Mouse (Mus musculus) MEL (cell line): Measurements from ENCODE around the gene Borcs5. TPM values are rescaled to one million over a fixed set of nuclear protein-coding genes. Genes with fewer than 3 reads are reported as not detected.

Source experiments
- DNase-seq: peaks from one replicate; pipeline ENCODE4 v3.0.0; 2011; ENCODE audit warnings: low read depth, low spot score
- H3K27ac ChIP-seq: 2 replicates; pipeline ENCODE4 v1.5.1; 2012; ENCODE audit warnings: low read depth, mild to moderate bottlenecking, control low read depth, low read length, moderate library complexity; ENCODE audit not compliant: control insufficient read depth
- H3K27me3 ChIP-seq, 2 experiments: fragments of 150-350 bp in 1 of 2; sonication (generic) in 1 of 2; 2 replicates each; pipeline ENCODE4 v1.6.1; 2012; ENCODE audit warnings: low read length in 2 of 2, mild to moderate bottlenecking in 2 of 2, improper control_type of control experiment in 1 of 2, moderate library complexity in 1 of 2; ENCODE audit not compliant: insufficient read depth in 2 of 2, control insufficient read depth in 1 of 2
- H3K36me3 ChIP-seq, 2 experiments: 2 replicates each; pipeline ENCODE4 v1.6.1; 2012 to 2014; ENCODE audit warnings: low read length in 2 of 2, improper control_type of control experiment in 1 of 2, inconsistent platforms in 1 of 2, mild to moderate bottlenecking in 1 of 2; ENCODE audit not compliant: insufficient read depth in 2 of 2, control insufficient read depth in 1 of 2
- H3K4me1 ChIP-seq, 2 experiments: fragments of 150-350 bp in 1 of 2; sonication (generic) in 1 of 2; 2 replicates each; pipeline ENCODE4 v1.6.1; 2012; ENCODE audit warnings: low read length in 2 of 2, improper control_type of control experiment in 1 of 2, mild to moderate bottlenecking in 1 of 2; ENCODE audit not compliant: insufficient read depth in 2 of 2, control insufficient read depth in 1 of 2
- H3K4me3 ChIP-seq, 2 experiments: fragments of 150-350 bp in 1 of 2; sonication (generic) in 1 of 2; 2 replicates each; pipeline ENCODE4 v1.5.1; 2012; ENCODE audit warnings: low read depth in 2 of 2, low read length in 2 of 2, mild to moderate bottlenecking in 2 of 2, moderate library complexity in 2 of 2, control low read depth in 1 of 2, improper control_type of control experiment in 1 of 2; ENCODE audit not compliant: control insufficient read depth in 1 of 2, insufficient read depth in 1 of 2
- H3K79me2 ChIP-seq: 2 replicates; pipeline ENCODE4 v1.6.1; 2012; ENCODE audit warnings: mild to moderate bottlenecking, low read length, moderate library complexity; ENCODE audit not compliant: control insufficient read depth, poor library complexity, insufficient read depth
- H3K9ac ChIP-seq: 2 replicates; pipeline ENCODE4 v1.6.1; 2012; ENCODE audit warnings: low read depth, mild to moderate bottlenecking, control low read depth, low read length, moderate library complexity; ENCODE audit not compliant: control insufficient read depth, poor library complexity, severe bottlenecking
- H3K9me3 ChIP-seq: fragments of 150-350 bp; sonication (generic); replicated peaks from 2 replicates; pipeline ENCODE4 v1.6.1; 2012; ENCODE audit warnings: mild to moderate bottlenecking, low read length, improper control_type of control experiment, moderate library complexity; ENCODE audit not compliant: insufficient read depth
- BHLHE40 ChIP-seq: IDR thresholded peaks from 2 replicates; pipeline ENCODE4 v1.6.1; 2012; ENCODE audit warnings: low read depth, mild to moderate bottlenecking, inconsistent platforms, low read length, improper control_type of control experiment, borderline replicate concordance
- CHD1 ChIP-seq: IDR thresholded peaks from 2 replicates; pipeline ENCODE4 v1.6.1; 2012; ENCODE audit warnings: low read depth, mild to moderate bottlenecking, inconsistent platforms, low read length, improper control_type of control experiment
- CHD2 ChIP-seq: IDR thresholded peaks from 2 replicates; pipeline ENCODE4 v1.6.1; 2011; ENCODE audit warnings: low read length, improper control_type of control experiment
- EP300 ChIP-seq, 2 experiments: IDR thresholded peaks; 2 replicates each; pipeline ENCODE4 v1.6.1; 2011; ENCODE audit warnings: improper control_type of control experiment in 2 of 2, low read length in 2 of 2, low read depth in 1 of 2, mild to moderate bottlenecking in 1 of 2
- ETS1 ChIP-seq: IDR thresholded peaks from 2 replicates; pipeline ENCODE4 v1.6.1; 2012; ENCODE audit warnings: low read depth, mild to moderate bottlenecking, inconsistent platforms, low read length, improper control_type of control experiment, moderate library complexity
- HCFC1 ChIP-seq: IDR thresholded peaks from 2 replicates; pipeline ENCODE4 v1.6.1; 2012; ENCODE audit warnings: low read depth, mild to moderate bottlenecking, inconsistent platforms, low read length, improper control_type of control experiment, moderate library complexity
- JUND ChIP-seq: IDR thresholded peaks from 2 replicates; pipeline ENCODE4 v1.6.1; 2011; ENCODE audit warnings: low read depth, mild to moderate bottlenecking, improper control_type of control experiment, low read length
- KAT2A ChIP-seq: conservative IDR thresholded peaks from 2 replicates; pipeline ENCODE4 v1.6.1; 2012; ENCODE audit warnings: low read depth, low read length, improper control_type of control experiment, inconsistent platforms
- MAZ ChIP-seq: IDR thresholded peaks from 2 replicates; pipeline ENCODE4 v1.6.1; 2012; ENCODE audit warnings: low read depth, mild to moderate bottlenecking, inconsistent platforms, low read length, improper control_type of control experiment
- MXI1 ChIP-seq: IDR thresholded peaks from 2 replicates; pipeline ENCODE4 v1.6.1; 2011; ENCODE audit warnings: mild to moderate bottlenecking, low read depth, low read length, improper control_type of control experiment
- NELFE ChIP-seq: IDR thresholded peaks from 2 replicates; pipeline ENCODE4 v1.6.1; 2011; ENCODE audit warnings: low read depth, low read length, improper control_type of control experiment
- NRF1 ChIP-seq: IDR thresholded peaks from 2 replicates; pipeline ENCODE4 v1.6.1; 2014; ENCODE audit warnings: low read depth, mild to moderate bottlenecking, inconsistent platforms, low read length, improper control_type of control experiment, moderate library complexity; ENCODE audit not compliant: poor library complexity, insufficient read depth, severe bottlenecking
- POLR2AphosphoS2 ChIP-seq: IDR thresholded peaks from 2 replicates; pipeline ENCODE4 v1.6.1; 2011; ENCODE audit warnings: low read length, improper control_type of control experiment
- POLR2AphosphoS5 ChIP-seq: IDR thresholded peaks from 2 replicates; pipeline ENCODE4 v1.6.1; 2012; ENCODE audit warnings: low read depth, borderline replicate concordance, mild to moderate bottlenecking, inconsistent platforms, low read length, moderate library complexity, mixed read lengths
- RCOR1 ChIP-seq: IDR thresholded peaks from 2 replicates; pipeline ENCODE4 v1.6.1; 2012; ENCODE audit warnings: low read depth, mild to moderate bottlenecking, inconsistent platforms, low read length, improper control_type of control experiment
- SIN3A ChIP-seq: IDR thresholded peaks from 2 replicates; pipeline ENCODE4 v1.6.1; 2012; ENCODE audit warnings: low read length, improper control_type of control experiment, inconsistent platforms
- TAL1 ChIP-seq: IDR thresholded peaks from 2 replicates; pipeline ENCODE4 v1.6.1; 2012; ENCODE audit warnings: mild to moderate bottlenecking, inconsistent platforms, low read length, moderate library complexity, mixed read lengths
- UBTF ChIP-seq: IDR thresholded peaks from 2 replicates; pipeline ENCODE4 v1.6.1; 2012; ENCODE audit warnings: low read depth, mild to moderate bottlenecking, inconsistent platforms, low read length, improper control_type of control experiment, moderate library complexity, borderline replicate concordance; ENCODE audit not compliant: insufficient read depth
- USF1 ChIP-seq: IDR thresholded peaks from 2 replicates; pipeline ENCODE4 v1.6.1; 2014; ENCODE audit warnings: low read depth, mild to moderate bottlenecking, inconsistent platforms, low read length, improper control_type of control experiment, moderate library complexity
- ZC3H11A ChIP-seq: IDR thresholded peaks from 2 replicates; pipeline ENCODE4 v1.6.1; 2012; ENCODE audit warnings: low read depth, mild to moderate bottlenecking, inconsistent platforms, low read length, improper control_type of control experiment
- ZNF384 ChIP-seq: IDR thresholded peaks from 2 replicates; pipeline ENCODE4 v1.6.1; 2012; ENCODE audit warnings: low read depth, mild to moderate bottlenecking, inconsistent platforms, low read length, improper control_type of control experiment
- polyA plus RNA-seq, 2 experiments: library from polyadenylated mRNA; stranded (reverse) in 1 of 2; unstranded in 1 of 2; fragments of >175 nt in 1 of 2; fragments of >200 nt in 1 of 2; gene quantifications; 2 replicates each; pipeline versions ENCODE4 v1.2.1 to v1.2.4; 2012; ENCODE audit warnings: low replicate concordance in 2 of 2, low read depth in 1 of 2; ENCODE audit not compliant: insufficient read length in 2 of 2, insufficient read depth in 1 of 2, missing spikeins in 1 of 2
- total RNA-seq: library from RNA; depleted of rRNA; stranded (reverse); fragments of 300-350 nt; gene quantifications from 2 replicates; pipeline ENCODE4 v1.2.3, GENCODE M21; 2012

Borcs5 gene
- total and polyA plus RNA-seq, 3 experiments = 7.7 to 13.0 TPM; not detected in 1

GRCm38 (mm10) chr6:134626564-134626963 lies 12.7 kb upstream of the Borcs5 start (continued):
- no peak for TF ChIP-seq NRF1

- TF ChIP-seq RCOR1 (no peak), KAT2A (no peak), JUND (no peak), EP300 (IDR thresholded peaks at IDR 0.05; ENCODE audit: low read depth in 1 of 2, low read length in 2 of 2) (no peak), USF1 (no peak), ETS1 (no peak), POLR2AphosphoS2 (no peak), CHD2 (no peak), TAL1 (no peak), SIN3A (no peak), CHD1 (no peak), NELFE (no peak), MAZ (no peak)
- peaks cover 0 to 4% of the 10 kb centered on the region in 2 experiments; a peak in 1 of 4 replicates for H3K4me1 ChIP-seq
- H3K79me2 ChIP-seq = no peaks in the 10 kb centered on the region
- H3K9me3 ChIP-seq = no peaks in the 10 kb centered on the region
- H3K27ac ChIP-seq = no peak overlapping the region
- DNase-seq = no peak
- no peak overlapping the region for H3K4me3 ChIP-seq
- peaks cover 0 to 2% of the 10 kb centered on the region in 2 experiments; a peak in 1 of 4 replicates for H3K36me3 ChIP-seq
- H3K9ac ChIP-seq = no peak overlapping the region
- peaks cover 0 to 2% of the 10 kb centered on the region in 2 experiments; a peak in 2 of 4 replicates for H3K27me3 ChIP-seq
Measured at GRCm38 (mm10) chr6:134630447-134630846, 8.9 kb upstream of the Borcs5 start.

- Histone ChIP-seq H3K36me3 (peaks cover 0 to 2% of the 10 kb centered on the region in 2 experiments; a peak in 1 of 4 replicates), H3K79me2 (no peaks in the 10 kb centered on the region), H3K4me1 (peaks cover 0 to 7% of the 10 kb centered on the region in 2 experiments; a peak in 1 of 4 replicates), H3K9ac (no peak within 1 kb of the TSS), H3K9me3 (no peaks in the 10 kb centered on the region), H3K4me3 (no peak within 1 kb of the TSS), H3K27me3 (no peaks in the 10 kb centered on the region), H3K27ac (no peak within 1 kb of the TSS)
- no peak for DNase-seq
- no peak for TF ChIP-seq NELFE
- no peak for TF ChIP-seq ZNF384
- TF ChIP-seq UBTF = no peak
- no peak for TF ChIP-seq ZC3H11A
- TF ChIP-seq MXI1 = no peak
- TF ChIP-seq NRF1 = no peak
- TF ChIP-seq POLR2AphosphoS5 = no peak
- no peak for TF ChIP-seq MAZ
- no peak for TF ChIP-seq HCFC1
- no peak for TF ChIP-seq USF1
- no peak for TF ChIP-seq BHLHE40
- no peak for TF ChIP-seq JUND
Measured at GRCm38 (mm10) chr6:134631947-134632687, 7.2 kb upstream of the Borcs5 start, which contains the start of gene Mansc1. TSS of gene Mansc1 (minus strand) at chr6:134632488.
